Mouse (Mus musculus) MEL (cell line): Measurements from ENCODE around the gene Pdzd7. TPM values are rescaled to one million over a fixed set of nuclear protein-coding genes. Genes with fewer than 3 reads are reported as not detected.
A peak's percentile ranks its signal among the peaks of the same experiment; 100 is the strongest.

Experiments used
- DNase-seq: peaks from one replicate; pipeline ENCODE4 v3.0.0; 2011; ENCODE audit warnings: low read depth, low spot score
- H3K27ac ChIP-seq: 2 replicates; pipeline ENCODE4 v1.5.1; 2012; ENCODE audit warnings: low read depth, mild to moderate bottlenecking, control low read depth, low read length, moderate library complexity; ENCODE audit not compliant: control insufficient read depth
- H3K27me3 ChIP-seq, 2 experiments: fragments of 150-350 bp in 1 of 2; sonication (generic) in 1 of 2; 2 replicates each; pipeline ENCODE4 v1.6.1; 2012; ENCODE audit warnings: low read length in 2 of 2, mild to moderate bottlenecking in 2 of 2, improper control_type of control experiment in 1 of 2, moderate library complexity in 1 of 2; ENCODE audit not compliant: insufficient read depth in 2 of 2, control insufficient read depth in 1 of 2
- H3K36me3 ChIP-seq, 2 experiments: 2 replicates each; pipeline ENCODE4 v1.6.1; 2012 to 2014; ENCODE audit warnings: low read length in 2 of 2, improper control_type of control experiment in 1 of 2, inconsistent platforms in 1 of 2, mild to moderate bottlenecking in 1 of 2; ENCODE audit not compliant: insufficient read depth in 2 of 2, control insufficient read depth in 1 of 2
- H3K4me1 ChIP-seq, 2 experiments: fragments of 150-350 bp in 1 of 2; sonication (generic) in 1 of 2; 2 replicates each; pipeline ENCODE4 v1.6.1; 2012; ENCODE audit warnings: low read length in 2 of 2, improper control_type of control experiment in 1 of 2, mild to moderate bottlenecking in 1 of 2; ENCODE audit not compliant: insufficient read depth in 2 of 2, control insufficient read depth in 1 of 2
- H3K4me3 ChIP-seq, 2 experiments: fragments of 150-350 bp in 1 of 2; sonication (generic) in 1 of 2; 2 replicates each; pipeline ENCODE4 v1.5.1; 2012; ENCODE audit warnings: low read depth in 2 of 2, low read length in 2 of 2, mild to moderate bottlenecking in 2 of 2, moderate library complexity in 2 of 2, control low read depth in 1 of 2, improper control_type of control experiment in 1 of 2; ENCODE audit not compliant: control insufficient read depth in 1 of 2, insufficient read depth in 1 of 2
- H3K79me2 ChIP-seq: 2 replicates; pipeline ENCODE4 v1.6.1; 2012; ENCODE audit warnings: mild to moderate bottlenecking, low read length, moderate library complexity; ENCODE audit not compliant: control insufficient read depth, poor library complexity, insufficient read depth
- H3K9ac ChIP-seq: 2 replicates; pipeline ENCODE4 v1.6.1; 2012; ENCODE audit warnings: low read depth, mild to moderate bottlenecking, control low read depth, low read length, moderate library complexity; ENCODE audit not compliant: control insufficient read depth, poor library complexity, severe bottlenecking
- H3K9me3 ChIP-seq: fragments of 150-350 bp; sonication (generic); replicated peaks from 2 replicates; pipeline ENCODE4 v1.6.1; 2012; ENCODE audit warnings: mild to moderate bottlenecking, low read length, improper control_type of control experiment, moderate library complexity; ENCODE audit not compliant: insufficient read depth
- BHLHE40 ChIP-seq: IDR thresholded peaks from 2 replicates; pipeline ENCODE4 v1.6.1; 2012; ENCODE audit warnings: low read depth, mild to moderate bottlenecking, inconsistent platforms, low read length, improper control_type of control experiment, borderline replicate concordance
- CHD1 ChIP-seq: IDR thresholded peaks from 2 replicates; pipeline ENCODE4 v1.6.1; 2012; ENCODE audit warnings: low read depth, mild to moderate bottlenecking, inconsistent platforms, low read length, improper control_type of control experiment
- CHD2 ChIP-seq: IDR thresholded peaks from 2 replicates; pipeline ENCODE4 v1.6.1; 2011; ENCODE audit warnings: low read length, improper control_type of control experiment
- CTCF ChIP-seq, 3 experiments: IDR thresholded peaks in 2 of 3; conservative IDR thresholded peaks in 1 of 3; 2 replicates each; pipeline ENCODE4 v1.5.1; 2011 to 2012; ENCODE audit warnings: low read length in 3 of 3, low read depth in 2 of 3, mild to moderate bottlenecking in 2 of 3, improper control_type of control experiment in 1 of 3, inconsistent platforms in 1 of 3, mixed read lengths in 1 of 3, moderate library complexity in 1 of 3; ENCODE audit not compliant: control insufficient read depth in 1 of 3, insufficient read depth in 1 of 3, poor library complexity in 1 of 3, severe bottlenecking in 1 of 3
- E2F4 ChIP-seq: IDR thresholded peaks from 2 replicates; pipeline ENCODE4 v1.6.1; 2011; ENCODE audit warnings: low read depth, low read length, improper control_type of control experiment, borderline replicate concordance
- ELF1 ChIP-seq: IDR thresholded peaks from 2 replicates; pipeline ENCODE4 v1.6.1; 2014; ENCODE audit warnings: low read depth, mild to moderate bottlenecking, inconsistent platforms, low read length, improper control_type of control experiment, moderate library complexity
- EP300 ChIP-seq, 2 experiments: IDR thresholded peaks; 2 replicates each; pipeline ENCODE4 v1.6.1; 2011; ENCODE audit warnings: improper control_type of control experiment in 2 of 2, low read length in 2 of 2, low read depth in 1 of 2, mild to moderate bottlenecking in 1 of 2
- ETS1 ChIP-seq: IDR thresholded peaks from 2 replicates; pipeline ENCODE4 v1.6.1; 2012; ENCODE audit warnings: low read depth, mild to moderate bottlenecking, inconsistent platforms, low read length, improper control_type of control experiment, moderate library complexity
- GABPA ChIP-seq: IDR thresholded peaks from 2 replicates; pipeline ENCODE4 v1.6.1; 2012; ENCODE audit warnings: low read depth, mild to moderate bottlenecking, inconsistent platforms, low read length, improper control_type of control experiment, moderate library complexity
- GATA1 ChIP-seq: IDR thresholded peaks from 2 replicates; pipeline ENCODE4 v1.6.1; 2011; ENCODE audit warnings: low read depth, low read length, improper control_type of control experiment
- HCFC1 ChIP-seq: IDR thresholded peaks from 2 replicates; pipeline ENCODE4 v1.6.1; 2012; ENCODE audit warnings: low read depth, mild to moderate bottlenecking, inconsistent platforms, low read length, improper control_type of control experiment, moderate library complexity
- KAT2A ChIP-seq: conservative IDR thresholded peaks from 2 replicates; pipeline ENCODE4 v1.6.1; 2012; ENCODE audit warnings: low read depth, low read length, improper control_type of control experiment, inconsistent platforms
- MAFK ChIP-seq: IDR thresholded peaks from 2 replicates; pipeline ENCODE4 v1.6.1; 2011; ENCODE audit warnings: low read depth, mild to moderate bottlenecking, low read length, improper control_type of control experiment, borderline replicate concordance
- MAX ChIP-seq: IDR thresholded peaks from 2 replicates; pipeline ENCODE4 v1.6.1; 2011; ENCODE audit warnings: low read length, improper control_type of control experiment
- MAZ ChIP-seq: IDR thresholded peaks from 2 replicates; pipeline ENCODE4 v1.6.1; 2012; ENCODE audit warnings: low read depth, mild to moderate bottlenecking, inconsistent platforms, low read length, improper control_type of control experiment
- MEF2A ChIP-seq: IDR thresholded peaks from 2 replicates; pipeline ENCODE4 v1.6.1; 2014; ENCODE audit warnings: low read depth, mild to moderate bottlenecking, inconsistent platforms, low read length, improper control_type of control experiment; ENCODE audit not compliant: poor library complexity, insufficient replicate concordance, severe bottlenecking; ENCODE audit errors: extremely low read depth
- MXI1 ChIP-seq: IDR thresholded peaks from 2 replicates; pipeline ENCODE4 v1.6.1; 2011; ENCODE audit warnings: mild to moderate bottlenecking, low read depth, low read length, improper control_type of control experiment
- MYB ChIP-seq: IDR thresholded peaks from 2 replicates; pipeline ENCODE4 v1.6.1; 2011; ENCODE audit warnings: mild to moderate bottlenecking, low read depth, low read length, improper control_type of control experiment
- MYC ChIP-seq: IDR thresholded peaks from 2 replicates; pipeline ENCODE4 v1.6.1; 2011; ENCODE audit warnings: low read depth, mild to moderate bottlenecking, low read length, improper control_type of control experiment, moderate library complexity
- NELFE ChIP-seq: IDR thresholded peaks from 2 replicates; pipeline ENCODE4 v1.6.1; 2011; ENCODE audit warnings: low read depth, low read length, improper control_type of control experiment
- RAD21 ChIP-seq: IDR thresholded peaks from 2 replicates; pipeline ENCODE4 v1.6.1; 2011; ENCODE audit warnings: mild to moderate bottlenecking, low read depth, low read length, improper control_type of control experiment
- RCOR1 ChIP-seq: IDR thresholded peaks from 2 replicates; pipeline ENCODE4 v1.6.1; 2012; ENCODE audit warnings: low read depth, mild to moderate bottlenecking, inconsistent platforms, low read length, improper control_type of control experiment
- SIN3A ChIP-seq: IDR thresholded peaks from 2 replicates; pipeline ENCODE4 v1.6.1; 2012; ENCODE audit warnings: low read length, improper control_type of control experiment, inconsistent platforms
- SMC3 ChIP-seq: IDR thresholded peaks from 2 replicates; pipeline ENCODE4 v1.6.1; 2011; ENCODE audit warnings: low read depth, low read length, improper control_type of control experiment
- TAL1 ChIP-seq: IDR thresholded peaks from 2 replicates; pipeline ENCODE4 v1.6.1; 2012; ENCODE audit warnings: mild to moderate bottlenecking, inconsistent platforms, low read length, moderate library complexity, mixed read lengths
- TCF12 ChIP-seq: IDR thresholded peaks from 2 replicates; pipeline ENCODE4 v1.6.1; 2014; ENCODE audit warnings: low read depth, mild to moderate bottlenecking, inconsistent platforms, low read length, improper control_type of control experiment, moderate library complexity
- UBTF ChIP-seq: IDR thresholded peaks from 2 replicates; pipeline ENCODE4 v1.6.1; 2012; ENCODE audit warnings: low read depth, mild to moderate bottlenecking, inconsistent platforms, low read length, improper control_type of control experiment, moderate library complexity, borderline replicate concordance; ENCODE audit not compliant: insufficient read depth
- USF1 ChIP-seq: IDR thresholded peaks from 2 replicates; pipeline ENCODE4 v1.6.1; 2014; ENCODE audit warnings: low read depth, mild to moderate bottlenecking, inconsistent platforms, low read length, improper control_type of control experiment, moderate library complexity
- USF2 ChIP-seq, 2 experiments: IDR thresholded peaks; 2 replicates each; pipeline ENCODE4 v1.6.1; 2011 to 2012; ENCODE audit warnings: improper control_type of control experiment in 2 of 2, low read length in 2 of 2, borderline replicate concordance in 1 of 2, inconsistent platforms in 1 of 2, low read depth in 1 of 2, mild to moderate bottlenecking in 1 of 2; ENCODE audit not compliant: insufficient read depth in 1 of 2
- ZKSCAN1 ChIP-seq: IDR thresholded peaks from 2 replicates; pipeline ENCODE4 v1.6.1; 2012; ENCODE audit warnings: low read depth, mild to moderate bottlenecking, inconsistent platforms, low read length, improper control_type of control experiment, moderate library complexity
- polyA plus RNA-seq, 2 experiments: library from polyadenylated mRNA; stranded (reverse) in 1 of 2; unstranded in 1 of 2; fragments of >175 nt in 1 of 2; fragments of >200 nt in 1 of 2; gene quantifications; 2 replicates each; pipeline versions ENCODE4 v1.2.1 to v1.2.4; 2012; ENCODE audit warnings: low replicate concordance in 2 of 2, low read depth in 1 of 2; ENCODE audit not compliant: insufficient read length in 2 of 2, insufficient read depth in 1 of 2, missing spikeins in 1 of 2
- total RNA-seq: library from RNA; depleted of rRNA; stranded (reverse); fragments of 300-350 nt; gene quantifications from 2 replicates; pipeline ENCODE4 v1.2.3, GENCODE M21; 2012

Pdzd7 gene
- total and polyA plus RNA-seq, 3 experiments = 0.08 to 0.56 TPM; not detected in 1

DNA sequence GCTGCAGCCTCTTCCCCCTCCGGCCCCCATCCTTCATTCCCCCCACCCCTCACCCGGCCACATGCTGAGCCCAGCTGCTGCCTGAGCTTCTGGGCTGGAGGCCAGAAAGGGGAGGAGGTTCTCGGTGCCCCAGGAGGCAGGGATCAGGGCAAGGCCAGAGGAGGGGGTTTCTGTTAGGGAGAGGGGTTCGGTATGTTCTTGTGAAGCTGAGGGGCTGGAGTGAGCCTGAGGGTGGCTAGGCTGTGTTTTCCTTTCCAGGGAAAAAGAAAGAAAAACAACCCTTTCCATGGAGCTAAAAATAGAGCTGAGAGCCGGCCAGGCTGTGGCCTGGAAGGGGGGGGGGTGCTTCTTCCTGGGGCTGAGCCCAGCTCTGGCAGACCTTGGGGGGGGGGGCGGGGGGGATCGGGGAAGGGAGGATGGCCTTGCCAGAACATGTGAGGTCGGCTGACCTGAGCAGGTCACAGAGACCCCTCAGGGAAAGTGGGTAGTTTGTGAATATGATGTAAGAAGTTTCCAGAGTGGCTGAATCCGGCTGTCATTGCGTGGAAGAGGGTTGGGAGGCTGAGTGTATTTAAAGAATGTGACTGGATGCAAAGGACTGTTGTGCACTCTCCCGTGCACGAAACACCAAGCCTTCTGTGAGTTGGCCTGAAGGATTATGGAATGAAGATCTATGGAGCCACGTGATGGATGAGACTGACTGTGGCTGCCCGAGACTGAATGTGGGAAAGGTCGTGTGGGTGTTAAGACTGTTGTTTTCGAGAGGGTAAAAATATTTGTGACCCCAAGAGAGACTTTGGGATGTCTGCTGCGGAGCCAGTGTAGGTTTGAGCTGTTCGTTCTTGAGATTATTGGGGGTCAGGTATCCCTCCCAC lies 28.9 kb downstream of the Pdzd7 start (continued):
- no peak; the same call in 1 of the 2 replicates for TF ChIP-seq BHLHE40
- no peak for TF ChIP-seq SMC3
- no peak for TF ChIP-seq GATA1
- TF ChIP-seq USF1 = peak; percentile 90
- TF ChIP-seq ELF1 = no peak
- peak; percentile 81; the same call in 1 of the 2 replicates for TF ChIP-seq MXI1
- TF ChIP-seq KAT2A = no peak
- no peak for TF ChIP-seq GABPA
- TF ChIP-seq RAD21 = no peak
- TF ChIP-seq MEF2A = peak; percentile 71; the same call in 1 of the 2 replicates
- no peak for TF ChIP-seq RCOR1
- TF ChIP-seq CHD2 = no peak
- 0 out of 2 replicates have a peak, but pooled peaks have one; percentile 29 for TF ChIP-seq UBTF
- TF ChIP-seq TAL1 = no peak
- no peak for TF ChIP-seq MAFK
- peak; percentile 81 for TF ChIP-seq MAX
- TF ChIP-seq TCF12 = no peak; the same call in 1 of the 2 replicates
- TF ChIP-seq NELFE = no peak
- peak; percentile 24 for TF ChIP-seq SIN3A

DNA sequence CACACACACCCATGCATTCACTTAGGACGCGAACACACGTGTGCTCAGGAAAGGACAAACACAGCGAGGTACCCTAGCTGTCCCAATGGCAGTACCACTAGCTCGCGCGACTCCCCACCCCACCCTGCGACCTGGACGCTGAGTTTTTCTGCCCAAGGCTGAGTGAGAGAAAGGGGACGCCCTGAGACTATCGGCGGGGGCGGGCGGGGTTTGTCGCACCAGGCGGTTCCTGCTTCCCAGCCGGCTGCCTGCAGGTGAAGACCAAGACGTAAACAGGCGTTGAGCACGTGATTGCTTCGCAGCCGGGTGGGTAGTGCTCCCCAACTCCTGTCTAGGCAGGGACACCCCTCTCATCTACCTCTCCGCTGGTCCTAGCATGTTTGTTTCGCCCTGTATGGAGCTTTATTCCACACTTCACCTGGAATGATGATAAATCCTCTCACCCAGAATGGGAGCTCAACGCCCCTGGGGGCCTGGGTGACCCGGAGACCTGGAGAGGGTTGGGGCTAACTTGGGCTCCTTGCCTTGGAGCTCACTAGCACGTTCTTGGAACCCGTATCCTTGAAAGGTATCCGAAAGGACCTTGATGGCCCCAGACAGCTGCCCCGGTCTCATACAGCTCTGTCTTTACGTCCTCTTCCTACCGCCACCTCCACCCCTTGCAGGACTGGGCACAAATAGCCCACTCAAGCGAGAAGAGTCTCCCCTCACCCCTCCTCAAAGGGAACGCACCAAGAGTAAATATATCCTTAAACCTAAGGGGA lies 29.8 kb downstream of the Pdzd7 start:
- Histone ChIP-seq H3K9me3 (no peaks in the 10 kb centered on the region), H3K36me3 (peaks cover 0 to 7% of the 10 kb centered on the region in 2 experiments; a peak in 2 of 4 replicates), H3K79me2 (no peaks in the 10 kb centered on the region; the same call in 1 of the 2 replicates), H3K4me3 (peak overlapping the region; percentile 69 to 93), H3K27me3 (no peaks in the 10 kb centered on the region), H3K9ac (peak overlapping the region; percentile 63), H3K4me1 (peaks cover 6 to 12% of the 10 kb centered on the region in 2 experiments), H3K27ac (peak overlapping the region; percentile 67)
- peak; percentile 89 for DNase-seq
- TF ChIP-seq BHLHE40 (peak; percentile 90; the same call in 1 of the 2 replicates), MYC (peak; percentile 73), MYB (no peak), EP300 (IDR thresholded peaks at IDR 0.05; ENCODE audit: low read depth in 1 of 2, low read length in 2 of 2) (no peak), CTCF (IDR thresholded peaks at IDR 0.05 in 2 of 3, conservative IDR thresholded peaks at IDR 0.05 in 1 of 3; ENCODE audit: control insufficient read depth in 1 of 3, insufficient read depth in 1 of 3, low read depth in 2 of 3, low read length in 3 of 3, poor library complexity in 1 of 3, severe bottlenecking in 1 of 3) (no peak), RAD21 (no peak), ETS1 (peak; percentile 82), MAZ (peak; percentile 39; the same call in 1 of the 2 replicates), TAL1 (no peak), USF1 (peak; percentile 94), CHD1 (no peak), E2F4 (no peak), MXI1 (peak; percentile 95), NELFE (peak; percentile 34), HCFC1 (peak; percentile 56; the same call in 1 of the 2 replicates), ZKSCAN1 (no peak), MAFK (no peak), SMC3 (no peak), USF2 (IDR thresholded peaks at IDR 0.05; ENCODE audit: borderline replicate concordance in 1 of 2, insufficient read depth in 1 of 2, low read depth in 1 of 2, low read length in 2 of 2) (peak in 1 of 2 experiments; percentile 58; a peak in 2 of 4 replicates), GATA1 (no peak)
